Mouse (Mus musculus): ENCODE data around the gene Oaf. TPM values are rescaled to one million over a fixed set of nuclear protein-coding genes. Genes with fewer than 3 reads are reported as not detected.

Oaf gene
- total RNA-seq, 1 experiment = 22.8 TPM

DNA sequence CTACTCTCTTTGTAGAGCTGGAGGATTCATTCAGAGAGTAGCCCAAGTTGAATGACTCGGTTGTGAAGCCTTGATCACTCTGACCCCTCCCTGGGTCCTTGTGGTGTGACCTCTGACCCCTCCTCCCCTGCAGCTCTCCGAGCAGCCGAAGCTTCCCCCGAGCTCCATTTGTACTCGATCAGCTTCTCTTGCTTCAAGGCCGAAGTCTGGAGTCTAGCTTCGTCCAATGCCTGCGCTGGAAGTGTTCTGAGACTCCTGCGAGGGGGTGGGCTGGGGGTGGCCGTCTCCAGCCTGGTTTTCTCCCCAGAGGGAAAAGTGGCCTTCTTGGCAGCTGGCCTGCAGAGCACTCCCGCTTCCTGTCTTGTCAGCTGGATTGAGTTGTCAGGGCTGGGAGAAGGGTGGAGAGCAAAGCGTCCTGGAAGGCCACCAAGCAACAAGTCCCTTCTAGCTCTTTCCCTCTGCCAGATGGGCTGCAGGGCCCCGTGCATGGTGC lies 29.5 kb downstream of the Oaf start, which contains the start of gene Pou2f3:
Gene Pou2f3, minus strand, starts transcription at position 180 of the 493 bp plus-strand sequence.
- Histone ChIP-seq H3K4me1 (ENCODE audit: control insufficient read depth in 2 of 2, insufficient read depth in 2 of 2, low read length in 2 of 2, poor library complexity in 1 of 2) (peaks cover 3 to 11% of the 10 kb centered on the region in 2 experiments; a peak in 3 of 4 replicates), H3K36me3 (ENCODE audit: control insufficient read depth, insufficient read depth, low read length, poor library complexity, severe bottlenecking) (no peaks in the 10 kb centered on the region), H3K27ac (ENCODE audit: insufficient read depth, low read depth, low read length, poor library complexity, severe bottlenecking) (peak within 1 kb of the TSS; percentile 27; the same call in 1 of the 2 replicates), H3K9ac (ENCODE audit: insufficient read depth, low read depth, low read length, poor library complexity, severe bottlenecking) (peak within 1 kb of the TSS; percentile 18; the same call in 1 of the 2 replicates), H3K9me3 (ENCODE audit: control insufficient read depth, insufficient read depth, low read depth, low read length) (no peaks in the 10 kb centered on the region), H3K4me3 (ENCODE audit: insufficient read depth in 1 of 2, low read depth in 1 of 2, low read length in 2 of 2, poor library complexity in 1 of 2, severe bottlenecking in 1 of 2) (no peak within 1 kb of the TSS; a peak in 1 of 4 replicates)
- DNase-seq (ENCODE audit: low read depth, low spot score) = peak; percentile 72
- in situ Hi-C loops (cut with MboI; ENCODE audit: low sequenced_read_pairs in 2 of 2, unreplicated experiment in 2 of 2) = loop anchor here in 1 of 2 experiments (5.0 to 10.0 kb wide), 2 partner anchors 68 to 205 kb away; no protein-coding TSS in a partner anchor
- TF ChIP-seq CHD2 (IDR thresholded peaks at IDR 0.05; ENCODE audit: low read depth, low read length) = no peak
- TF ChIP-seq ZC3H11A (IDR thresholded peaks at IDR 0.05; ENCODE audit: borderline replicate concordance, low read depth, low read length) = no peak
- TF ChIP-seq MAFK (IDR thresholded peaks at IDR 0.05; ENCODE audit: insufficient read depth, low read depth, low read length) = no peak
- TF ChIP-seq HCFC1 (IDR thresholded peaks at IDR 0.05; ENCODE audit: borderline replicate concordance, insufficient read depth, low read length) = no peak
- no peak for TF ChIP-seq ZNF384 (IDR thresholded peaks at IDR 0.05; ENCODE audit: low read depth, low read length)

DNA sequence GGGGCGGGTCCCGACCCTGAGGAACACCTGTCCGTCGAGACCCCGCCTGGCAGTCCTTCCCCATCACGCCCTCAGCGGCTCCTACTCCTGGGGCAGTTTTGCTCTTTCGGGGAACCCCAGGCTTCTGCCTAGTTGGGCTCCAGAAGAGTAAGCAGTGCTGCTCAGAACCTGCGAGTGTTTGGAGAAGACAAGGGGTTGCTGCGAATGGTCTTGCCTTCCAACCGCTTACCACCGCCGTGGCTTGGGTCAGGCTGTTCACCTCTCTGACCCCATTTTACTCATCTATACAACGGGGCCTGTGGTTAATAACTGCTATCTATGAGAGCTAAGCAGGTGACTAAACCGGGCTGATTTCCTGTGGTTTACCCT lies 33.7 kb downstream of the Oaf start:
- TF ChIP-seq CHD2 (IDR thresholded peaks at IDR 0.05; ENCODE audit: low read depth, low read length) (no peak), ZNF384 (IDR thresholded peaks at IDR 0.05; ENCODE audit: low read depth, low read length) (no peak), HCFC1 (IDR thresholded peaks at IDR 0.05; ENCODE audit: borderline replicate concordance, insufficient read depth, low read length) (no peak), ZC3H11A (IDR thresholded peaks at IDR 0.05; ENCODE audit: borderline replicate concordance, low read depth, low read length) (no peak)
- in situ Hi-C loops (cut with MboI; ENCODE audit: low sequenced_read_pairs in 2 of 2, unreplicated experiment in 2 of 2) = loop anchor here in 1 of 2 experiments (10.0 kb wide), 1 partner anchor 61 kb away; no protein-coding TSS in a partner anchor

DNA sequence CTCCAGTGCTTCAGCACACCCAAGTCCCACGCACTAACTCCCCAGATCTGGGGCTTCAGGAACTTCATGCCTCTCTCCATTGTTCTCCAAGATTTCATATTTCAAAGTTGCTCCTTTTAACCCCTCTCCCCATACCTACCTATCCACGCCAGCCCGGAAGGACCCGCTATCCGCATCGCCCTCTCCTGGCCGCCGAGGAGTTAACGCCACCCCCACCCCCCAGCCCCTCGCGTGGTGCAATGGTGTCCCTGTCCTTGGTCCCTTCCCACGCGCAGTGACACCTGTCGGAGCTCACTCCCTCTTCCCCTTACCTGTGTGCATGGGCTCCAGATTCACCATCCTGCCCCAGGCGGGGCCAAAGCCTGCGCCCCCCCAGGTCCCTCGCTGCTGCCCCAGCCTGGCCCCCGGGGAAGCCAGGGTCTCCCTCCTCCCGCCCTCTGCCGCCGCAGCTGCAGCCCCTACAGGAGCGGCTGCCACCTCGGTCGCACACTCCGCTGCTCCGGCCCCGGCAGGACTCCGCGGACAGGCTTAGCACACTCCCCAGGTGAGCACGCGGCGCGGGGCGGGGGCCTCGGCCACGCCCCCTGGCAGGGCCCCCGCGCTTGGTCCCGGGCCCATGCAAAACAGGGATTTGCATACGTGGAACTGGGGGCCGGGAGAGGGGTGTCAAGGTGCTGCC lies 34.2 kb downstream of the Oaf start:
- H3K9ac ChIP-seq (ENCODE audit: insufficient read depth, low read depth, low read length, poor library complexity, severe bottlenecking) = no peak overlapping the region
- no peak overlapping the region for H3K27ac ChIP-seq (ENCODE audit: insufficient read depth, low read depth, low read length, poor library complexity, severe bottlenecking)
- DNase-seq (ENCODE audit: low read depth, low spot score) = no peak
- no peak for TF ChIP-seq HCFC1 (IDR thresholded peaks at IDR 0.05; ENCODE audit: borderline replicate concordance, insufficient read depth, low read length)
- TF ChIP-seq ZNF384 (IDR thresholded peaks at IDR 0.05; ENCODE audit: low read depth, low read length) = no peak
- no peak for TF ChIP-seq CHD2 (IDR thresholded peaks at IDR 0.05; ENCODE audit: low read depth, low read length)
- TF ChIP-seq MAFK (IDR thresholded peaks at IDR 0.05; ENCODE audit: insufficient read depth, low read depth, low read length) = no peak
- TF ChIP-seq ZC3H11A (IDR thresholded peaks at IDR 0.05; ENCODE audit: borderline replicate concordance, low read depth, low read length) = no peak
- H3K36me3 ChIP-seq (ENCODE audit: control insufficient read depth, insufficient read depth, low read length, poor library complexity, severe bottlenecking) = no peaks in the 10 kb centered on the region
- in situ Hi-C loops (cut with MboI; ENCODE audit: low sequenced_read_pairs in 2 of 2, unreplicated experiment in 2 of 2) = loop anchor here in 1 of 2 experiments (10.0 kb wide), 1 partner anchor 61 kb away; no protein-coding TSS in a partner anchor
- no peaks in the 10 kb centered on the region for H3K9me3 ChIP-seq (ENCODE audit: control insufficient read depth, insufficient read depth, low read depth, low read length)
- H3K4me1 ChIP-seq (ENCODE audit: control insufficient read depth in 2 of 2, insufficient read depth in 2 of 2, low read length in 2 of 2, poor library complexity in 1 of 2) = peaks cover 3 to 11% of the 10 kb centered on the region in 2 experiments; a peak in 3 of 4 replicates
- H3K4me3 ChIP-seq (ENCODE audit: insufficient read depth in 1 of 2, low read depth in 1 of 2, low read length in 2 of 2, poor library complexity in 1 of 2, severe bottlenecking in 1 of 2) = peak overlapping the region; percentile 60 to 61

More for the DNA sequence above, 33.7 kb downstream of the Oaf start:
- H3K27ac ChIP-seq (ENCODE audit: insufficient read depth, low read depth, low read length, poor library complexity, severe bottlenecking) = no peak overlapping the region
- H3K36me3 ChIP-seq (ENCODE audit: control insufficient read depth, insufficient read depth, low read length, poor library complexity, severe bottlenecking) = no peaks in the 10 kb centered on the region
- H3K4me3 ChIP-seq (ENCODE audit: insufficient read depth in 1 of 2, low read depth in 1 of 2, low read length in 2 of 2, poor library complexity in 1 of 2, severe bottlenecking in 1 of 2) = peak overlapping the region; percentile 60 to 61
- no peaks in the 10 kb centered on the region for H3K9me3 ChIP-seq (ENCODE audit: control insufficient read depth, insufficient read depth, low read depth, low read length)
- DNase-seq (ENCODE audit: low read depth, low spot score) = no peak
- peaks cover 3 to 14% of the 10 kb centered on the region in 2 experiments; a peak in 3 of 4 replicates for H3K4me1 ChIP-seq (ENCODE audit: control insufficient read depth in 2 of 2, insufficient read depth in 2 of 2, low read length in 2 of 2, poor library complexity in 1 of 2)
- H3K9ac ChIP-seq (ENCODE audit: insufficient read depth, low read depth, low read length, poor library complexity, severe bottlenecking) = no peak overlapping the region

DNA sequence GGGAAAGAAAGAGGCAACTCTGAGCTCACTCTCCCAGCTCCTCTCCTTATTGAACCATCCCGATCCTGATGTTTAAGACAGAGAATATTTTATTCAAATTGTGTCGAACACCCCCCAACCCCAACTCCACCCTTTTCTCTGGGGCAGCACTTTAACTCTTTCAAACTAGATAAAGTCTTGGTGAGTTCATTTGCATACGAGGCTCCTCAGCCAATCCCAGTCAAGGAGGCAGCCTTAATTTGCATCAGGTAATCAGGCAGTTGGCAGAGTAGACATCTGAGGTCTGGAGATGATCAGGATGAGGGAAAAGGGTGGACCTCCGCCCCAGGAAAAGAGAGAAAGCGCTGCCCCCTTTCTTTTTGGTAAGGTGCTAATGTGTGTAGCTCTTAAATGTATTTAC lies 39.5 kb downstream of the Oaf start:
- peak overlapping the region in 1 of 2 experiments; percentile 16; a peak in 1 of 4 replicates for H3K4me3 ChIP-seq (ENCODE audit: insufficient read depth in 1 of 2, low read depth in 1 of 2, low read length in 2 of 2, poor library complexity in 1 of 2, severe bottlenecking in 1 of 2)
- no peaks in the 10 kb centered on the region for H3K36me3 ChIP-seq (ENCODE audit: control insufficient read depth, insufficient read depth, low read length, poor library complexity, severe bottlenecking)
- in situ Hi-C loops (cut with MboI; ENCODE audit: low sequenced_read_pairs in 2 of 2, unreplicated experiment in 2 of 2) = loop anchor here in 1 of 2 experiments (10.0 kb wide), 1 partner anchor 55 kb away; no protein-coding TSS in a partner anchor
- no peaks in the 10 kb centered on the region for H3K9me3 ChIP-seq (ENCODE audit: control insufficient read depth, insufficient read depth, low read depth, low read length)
- H3K27ac ChIP-seq (ENCODE audit: insufficient read depth, low read depth, low read length, poor library complexity, severe bottlenecking) = no peak overlapping the region
- TF ChIP-seq HCFC1 (IDR thresholded peaks at IDR 0.05; ENCODE audit: borderline replicate concordance, insufficient read depth, low read length) (no peak), ZNF384 (IDR thresholded peaks at IDR 0.05; ENCODE audit: low read depth, low read length) (no peak), MAFK (IDR thresholded peaks at IDR 0.05; ENCODE audit: insufficient read depth, low read depth, low read length) (no peak)
- H3K4me1 ChIP-seq (ENCODE audit: control insufficient read depth in 2 of 2, insufficient read depth in 2 of 2, low read length in 2 of 2, poor library complexity in 1 of 2) = peaks cover 2 to 6% of the 10 kb centered on the region in 2 experiments; a peak in 1 of 4 replicates
- no peak for DNase-seq (ENCODE audit: low read depth, low spot score)
- no peak overlapping the region for H3K9ac ChIP-seq (ENCODE audit: insufficient read depth, low read depth, low read length, poor library complexity, severe bottlenecking)
